Mouse (Mus musculus) CH12F3 (cell line): ENCODE results near the gene Taldo1.

Source experiments
- in situ Hi-C: fragments of 300-500 bp; cut with MboI; formaldehyde crosslinking; loops from 2 replicates; pipeline ENCODE4 v1.14.3; 2020; ENCODE audit warnings: low sequenced_read_pairs

The Taldo1 gene

DNA sequence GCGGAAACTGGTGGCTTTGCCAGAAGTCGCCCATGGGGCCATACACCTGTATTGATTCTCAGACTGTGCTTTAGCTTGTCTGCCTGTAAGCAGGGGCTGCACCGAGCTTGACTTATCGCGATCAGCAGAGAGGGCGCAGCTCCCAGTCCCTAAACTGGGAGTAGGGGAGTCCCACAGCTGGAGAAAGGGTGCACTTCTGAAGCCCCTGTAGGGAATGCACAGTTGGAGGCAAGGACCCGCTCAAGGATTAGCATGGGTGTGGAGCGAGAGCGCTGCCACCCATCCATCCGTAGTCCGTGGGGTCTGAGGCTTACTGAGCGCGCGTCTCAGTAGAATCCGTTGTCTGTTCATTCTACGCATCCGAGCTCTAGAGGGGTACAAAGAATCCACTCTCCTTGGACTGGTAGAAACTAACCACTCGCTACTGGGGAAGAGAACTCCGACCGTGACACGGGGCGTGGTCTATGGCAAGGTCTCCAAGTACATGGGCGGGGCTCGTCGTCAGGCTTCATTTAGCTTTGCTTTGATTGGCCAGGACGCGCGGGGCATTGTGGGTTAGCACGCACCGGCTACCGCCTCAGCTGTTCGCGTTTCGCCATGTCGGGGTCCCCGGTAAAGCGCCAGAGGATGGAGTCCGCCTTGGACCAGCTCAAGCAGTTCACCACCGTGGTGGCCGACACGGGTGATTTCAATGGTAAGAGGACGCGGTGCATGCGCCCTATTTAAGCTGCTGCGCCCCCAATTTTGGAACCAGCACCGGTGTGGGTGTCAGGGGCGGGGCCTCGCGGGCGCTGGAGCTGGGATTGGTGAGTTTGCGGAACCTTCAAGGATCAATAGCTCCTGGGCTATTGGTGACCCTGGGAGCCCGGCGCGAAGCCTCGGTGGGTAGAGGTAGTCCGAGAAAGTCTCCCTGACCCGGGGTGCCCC lies at the start of gene Taldo1:
Gene Taldo1, plus strand, starts transcription at position 575 of the 927 bp plus-strand sequence.
- in situ Hi-C loops: no loop called here

DNA sequence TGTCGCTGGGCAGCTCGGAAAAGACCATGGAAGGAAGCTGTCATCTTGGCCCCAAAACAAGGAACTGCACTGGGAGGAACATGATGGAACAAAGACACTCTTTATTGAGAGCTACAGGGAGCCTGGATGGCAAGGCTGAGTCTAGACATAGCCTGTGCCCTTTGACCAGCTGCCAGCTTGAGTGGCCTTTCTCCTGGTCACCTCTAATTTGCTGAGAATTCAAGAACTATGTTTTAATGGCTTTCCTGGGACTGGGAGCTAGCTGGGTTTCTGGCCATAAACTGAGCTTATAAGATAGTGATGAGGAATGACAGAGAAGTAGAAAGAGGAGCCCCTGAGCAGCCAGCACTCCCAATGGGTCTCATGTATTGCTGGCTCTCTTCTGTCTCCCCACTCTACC lies 48.8 kb upstream of the Taldo1 start:
- in situ Hi-C loops: no loop called here

DNA sequence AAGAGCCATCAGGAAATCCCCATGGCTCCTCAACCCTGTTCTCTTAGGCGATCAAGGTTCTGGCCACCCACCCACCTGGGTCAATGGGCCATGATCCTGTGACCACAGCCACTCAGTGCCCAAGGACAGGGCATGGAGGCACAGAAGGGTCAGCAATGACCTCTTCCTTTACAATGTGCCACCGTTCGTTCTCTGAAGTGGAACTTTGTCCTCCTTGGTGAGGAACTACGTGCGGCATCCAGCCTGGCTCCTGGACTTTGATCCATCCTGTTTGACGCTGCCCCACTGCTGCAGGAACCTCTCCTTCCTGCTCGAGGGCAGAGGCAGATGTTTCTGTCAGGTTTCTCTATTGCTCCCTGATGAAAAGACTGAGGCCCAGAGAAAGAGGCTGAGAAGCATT lies 48.3 kb upstream of the Taldo1 start:
- in situ Hi-C loops: no loop called here

DNA sequence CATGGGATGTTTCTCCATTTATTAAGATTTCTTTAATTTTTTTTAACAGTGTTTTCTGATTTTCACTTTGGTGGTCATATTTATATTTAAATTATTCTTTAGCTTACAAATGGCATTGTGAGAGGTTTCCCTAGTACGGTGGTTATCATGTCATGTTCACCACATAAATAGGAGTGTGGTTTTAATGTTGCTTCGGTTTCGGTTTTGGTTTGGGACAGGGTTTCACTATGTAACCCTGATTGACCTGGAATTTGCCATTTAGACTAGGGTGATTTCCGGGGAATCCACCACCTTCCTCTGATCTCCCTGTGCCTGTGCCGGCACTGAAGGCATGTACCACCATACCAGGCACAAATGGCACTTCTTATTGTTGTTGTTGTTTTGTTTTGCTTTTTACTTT lies 47.2 kb upstream of the Taldo1 start:
- in situ Hi-C loops: no loop called here

DNA sequence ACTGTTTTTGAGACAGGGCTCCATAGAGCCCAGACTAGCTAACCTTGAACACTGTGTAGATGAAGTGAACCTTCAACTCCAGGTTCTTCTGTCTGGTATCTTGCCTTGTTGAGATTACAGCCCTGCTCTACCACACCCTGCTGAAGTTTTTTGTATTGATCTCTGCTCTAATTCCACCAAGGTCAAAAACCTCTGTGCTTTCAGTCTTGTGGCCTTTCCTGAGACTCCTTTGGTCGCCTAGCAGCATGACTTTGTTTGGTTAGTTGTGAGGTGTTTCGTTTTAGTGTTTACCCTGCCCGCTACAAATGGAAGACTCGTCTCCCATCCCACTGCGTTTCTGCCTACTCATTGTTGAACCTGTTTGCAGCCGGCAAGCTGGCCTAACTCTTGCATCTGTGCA lies 40.9 kb upstream of the Taldo1 start:
- in situ Hi-C loops: loop anchor here (25.0 kb wide), 1 partner anchor 264 kb away; the partner anchor contains the start of gene Pkp3

DNA sequence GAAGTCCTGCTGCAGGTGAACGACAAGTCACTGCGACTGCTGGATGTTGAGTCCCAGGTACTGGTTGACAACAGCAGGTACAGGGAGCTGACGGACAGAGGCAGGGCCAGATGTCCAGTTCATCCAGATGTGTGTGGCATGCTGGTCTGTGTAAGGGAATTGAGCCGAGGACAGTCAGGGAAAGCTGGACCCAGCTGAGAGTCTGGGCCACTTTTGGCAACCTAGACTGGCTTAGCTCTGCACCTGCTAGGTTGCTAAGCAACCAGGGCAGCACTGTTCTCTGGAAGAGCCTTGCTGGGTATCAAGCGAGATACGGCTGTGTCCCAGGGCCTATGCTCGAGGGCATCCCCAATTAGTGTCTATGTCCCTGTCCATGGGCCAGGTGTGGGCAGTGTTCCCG lies 36.9 kb upstream of the Taldo1 start:
- in situ Hi-C loops: loop anchor here (25.0 kb wide), 1 partner anchor 268 kb away; the partner anchor contains the start of gene Pkp3

DNA sequence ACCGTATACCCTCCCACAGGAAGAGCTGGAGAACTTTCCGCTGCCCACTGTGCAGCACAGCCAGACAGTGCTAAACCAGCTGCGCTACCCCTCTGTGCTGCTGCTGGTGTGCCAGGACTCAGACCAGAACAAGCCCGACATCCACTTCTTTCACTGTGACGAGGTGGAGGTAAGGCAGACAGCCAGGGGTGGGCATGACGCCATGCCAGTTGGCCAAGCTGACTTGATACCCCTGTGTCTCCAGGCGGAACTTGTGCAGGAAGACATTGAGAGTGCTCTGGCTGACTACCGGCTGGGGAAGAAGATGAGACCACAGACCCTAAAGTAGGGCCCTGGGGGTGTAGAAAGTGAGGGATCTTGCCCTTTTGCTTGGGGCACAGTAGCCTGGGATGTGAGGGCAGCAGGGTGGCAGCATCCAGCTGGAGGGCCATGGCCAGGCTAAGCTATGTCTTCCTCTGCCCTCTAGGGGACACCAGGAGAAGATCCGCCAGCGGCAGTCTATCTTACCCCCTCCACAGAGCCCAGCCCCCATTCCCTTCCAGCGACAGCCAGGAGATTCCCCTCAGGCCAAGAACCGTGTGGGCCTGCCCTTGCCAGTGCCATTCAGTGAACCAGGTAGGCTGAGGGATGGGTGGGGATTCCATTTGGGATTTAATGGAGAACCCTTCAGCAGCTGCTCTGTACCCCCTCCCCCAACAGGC lies 36.2 kb upstream of the Taldo1 start:
- in situ Hi-C loops: loop anchor here (25.0 kb wide), 1 partner anchor 268 kb away; the partner anchor contains the start of gene Pkp3

DNA sequence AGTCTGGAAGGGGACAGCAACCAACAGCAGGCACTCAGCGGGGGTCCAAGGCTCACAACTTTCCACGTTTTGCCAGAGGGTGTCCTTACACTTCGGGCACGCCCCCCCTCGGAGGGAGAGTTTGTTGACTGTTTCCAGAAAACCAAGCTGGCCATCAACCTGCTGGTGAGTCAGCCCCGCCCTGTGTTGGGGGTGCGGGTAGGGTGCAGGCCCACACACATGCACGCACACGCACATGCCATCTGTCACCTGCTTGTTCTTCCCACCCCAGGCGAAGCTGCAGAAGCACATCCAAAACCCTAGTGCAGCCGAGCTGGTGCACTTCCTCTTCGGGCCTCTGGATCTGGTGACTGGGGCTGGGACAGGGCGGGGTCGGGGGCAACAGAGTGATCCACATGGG lies 35.0 kb upstream of the Taldo1 start:
- in situ Hi-C loops: loop anchor here (25.0 kb wide), 1 partner anchor 270 kb away; the partner anchor contains the start of gene Pkp3

DNA sequence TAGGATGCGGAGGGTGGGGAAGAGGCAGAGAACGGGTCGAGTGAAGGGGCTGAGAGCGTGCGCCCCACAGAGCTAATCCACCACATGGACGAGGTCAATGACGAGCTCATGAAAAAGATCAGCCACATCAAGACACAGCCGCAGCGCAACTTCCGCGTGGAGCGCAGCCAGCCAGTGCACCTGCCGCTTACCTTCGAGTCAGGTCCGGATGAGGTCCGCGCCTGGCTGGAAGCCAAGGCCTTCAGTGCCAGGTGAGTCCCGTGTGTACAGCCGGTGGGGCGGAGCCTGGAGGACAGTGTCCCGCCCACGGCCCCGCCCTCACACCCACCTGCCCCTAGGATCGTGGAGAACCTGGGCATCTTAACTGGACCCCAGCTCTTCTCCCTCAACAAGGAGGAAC lies 30.5 kb upstream of the Taldo1 start:
- in situ Hi-C loops: loop anchor here (25.0 kb wide), 1 partner anchor 274 kb away; the partner anchor contains the start of gene Pkp3

DNA sequence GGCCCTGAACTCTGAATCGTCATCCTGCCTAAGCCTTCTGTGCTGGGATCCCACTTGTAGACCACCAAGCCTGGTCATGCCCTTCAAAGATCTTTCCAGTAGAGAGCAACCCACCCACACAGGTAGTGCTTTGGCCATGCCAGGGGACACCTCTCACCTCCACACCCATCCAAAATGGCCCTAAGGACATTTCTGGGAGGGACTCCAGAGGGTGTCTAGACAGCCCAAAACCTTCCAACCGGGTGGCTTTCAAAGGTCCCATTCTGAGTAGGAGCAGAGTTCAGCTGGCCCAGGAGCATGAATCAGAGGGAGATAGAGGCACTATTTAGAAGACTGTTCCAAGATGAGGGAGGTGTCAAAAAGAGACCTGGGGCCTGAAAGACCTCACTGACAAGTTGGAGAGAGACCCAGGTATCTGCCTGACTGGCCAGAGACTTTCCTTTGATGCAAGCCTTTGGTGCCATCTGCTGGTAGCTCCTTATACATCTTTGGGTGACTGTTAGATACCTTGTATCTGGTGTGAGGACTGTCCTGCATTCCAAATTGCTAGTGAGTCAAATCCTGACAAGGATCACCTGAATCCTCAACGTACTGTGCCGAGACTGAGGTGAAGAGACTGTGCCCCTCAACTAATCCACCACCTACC lies 28.8 kb upstream of the Taldo1 start:
- in situ Hi-C loops: loop anchor here (25.0 kb wide), 1 partner anchor 276 kb away; the partner anchor contains the start of gene Pkp3

DNA sequence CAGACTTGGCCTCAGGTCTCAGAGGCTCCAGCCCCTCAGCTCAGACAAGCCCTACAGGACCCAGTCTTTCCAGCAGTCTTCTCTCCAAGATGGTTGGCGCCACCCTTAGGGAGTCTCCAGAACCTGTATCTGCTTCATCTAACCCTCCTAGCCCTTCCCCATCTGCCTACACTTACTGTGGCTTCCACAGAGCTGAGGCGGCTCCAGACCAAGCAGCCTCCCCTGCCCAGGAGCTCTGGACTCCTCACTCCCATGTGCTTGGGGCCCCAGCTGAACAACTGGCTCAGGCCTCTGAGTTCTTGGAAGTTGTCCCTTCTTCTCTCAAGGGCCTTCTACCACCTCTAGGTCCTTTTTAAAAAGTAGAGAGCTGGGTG lies 28.3 kb upstream of the Taldo1 start:
- in situ Hi-C loops: loop anchor here (25.0 kb wide), 1 partner anchor 276 kb away; the partner anchor contains the start of gene Pkp3

DNA sequence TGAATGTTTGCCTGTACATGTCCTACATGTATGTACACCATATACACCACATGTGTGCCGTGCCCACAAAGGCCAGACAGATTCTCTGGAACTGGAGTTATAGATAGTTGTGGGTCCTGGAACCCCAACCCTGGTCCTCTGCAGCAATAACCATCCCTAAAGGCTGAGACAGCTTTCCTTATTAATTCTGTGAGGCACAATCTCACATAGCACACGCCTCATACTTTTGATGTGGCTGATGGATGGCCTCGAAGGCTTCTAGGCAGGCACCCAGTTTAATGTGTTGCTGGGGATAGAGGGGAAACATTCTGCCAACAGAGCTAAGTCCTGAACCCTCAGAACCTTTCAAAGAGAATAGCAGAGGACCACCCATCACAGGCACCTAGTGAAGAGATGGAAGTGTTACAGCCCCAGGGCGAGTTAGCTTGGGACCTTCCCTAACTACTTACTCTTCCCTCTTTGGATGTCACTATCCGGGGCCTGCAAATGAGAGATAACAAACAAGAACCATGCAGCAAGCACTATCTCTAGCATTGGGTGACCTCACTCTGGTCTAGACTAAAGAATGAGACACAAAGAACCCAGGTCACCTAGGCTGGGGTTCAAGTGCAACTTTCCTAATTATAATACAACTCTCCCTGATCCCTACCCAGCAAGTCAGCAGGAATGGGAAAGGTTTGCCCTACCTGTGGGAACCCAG lies 27.5 kb upstream of the Taldo1 start:
- in situ Hi-C loops: loop anchor here (25.0 kb wide), 1 partner anchor 277 kb away; the partner anchor contains the start of gene Pkp3

DNA sequence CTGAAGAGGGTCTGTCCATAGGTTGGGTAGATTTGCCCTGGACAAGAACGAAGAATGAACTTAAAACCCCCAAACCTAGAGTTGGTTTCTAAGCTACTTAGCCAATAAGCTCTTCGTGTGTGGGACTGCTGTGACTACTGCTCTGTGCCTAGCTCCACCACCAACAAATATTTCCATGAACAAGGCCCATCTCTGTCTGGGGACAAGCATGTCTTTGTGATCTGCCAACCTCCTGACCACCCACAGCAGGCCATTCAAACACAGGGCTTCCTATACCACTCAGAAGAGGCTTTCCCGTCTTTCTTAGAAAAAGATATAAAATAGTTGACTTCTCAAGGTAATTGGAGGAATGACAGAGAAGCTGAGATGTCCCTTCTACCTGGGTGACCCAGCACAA lies 27.0 kb upstream of the Taldo1 start:
- in situ Hi-C loops: loop anchor here (25.0 kb wide), 1 partner anchor 278 kb away; the partner anchor contains the start of gene Pkp3

DNA sequence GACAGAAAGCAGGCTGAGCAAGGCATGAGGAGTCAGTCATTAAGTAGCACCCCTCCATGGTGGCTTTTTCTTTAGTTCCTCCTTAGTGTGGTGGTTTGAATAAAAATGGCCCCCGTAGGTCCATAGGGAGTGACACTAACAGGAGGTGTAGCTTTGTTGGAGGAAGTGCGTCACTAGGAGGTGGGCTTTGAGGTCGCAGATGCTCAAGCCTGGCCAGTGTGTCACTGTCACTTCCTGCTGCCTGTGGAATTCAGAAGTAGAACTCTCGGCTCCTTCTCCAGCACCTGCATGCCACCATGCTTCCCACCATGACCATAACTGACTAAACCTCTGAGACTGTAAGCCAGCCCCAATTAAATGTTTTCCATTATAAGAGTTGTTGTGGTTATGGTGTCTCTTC lies 24.6 kb upstream of the Taldo1 start:
- in situ Hi-C loops: loop anchor here (25.0 kb wide), 1 partner anchor 280 kb away; the partner anchor contains the start of gene Pkp3

DNA sequence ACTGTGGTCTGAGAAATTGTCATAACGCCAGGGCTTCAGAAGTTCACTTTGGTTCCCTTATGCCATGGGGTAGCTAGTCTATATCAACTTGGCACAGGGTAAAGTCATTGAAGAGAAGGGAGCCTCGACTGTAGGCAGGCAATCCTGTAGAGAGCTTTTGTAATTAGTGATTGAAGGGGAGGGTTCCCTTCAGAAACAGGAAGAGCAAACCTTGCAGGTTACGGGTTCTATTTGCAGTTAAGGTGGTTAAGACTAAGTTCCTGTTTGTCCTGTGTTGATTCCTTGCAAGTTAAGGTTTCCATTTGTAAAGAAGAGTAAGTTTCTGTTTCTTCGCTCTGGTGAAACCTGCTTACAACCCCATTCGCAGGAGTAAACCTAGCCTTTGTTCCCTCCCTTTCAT lies 22.1 kb upstream of the Taldo1 start:
- in situ Hi-C loops: loop anchor here (25.0 kb wide), 1 partner anchor 283 kb away; the partner anchor contains the start of gene Pkp3

DNA sequence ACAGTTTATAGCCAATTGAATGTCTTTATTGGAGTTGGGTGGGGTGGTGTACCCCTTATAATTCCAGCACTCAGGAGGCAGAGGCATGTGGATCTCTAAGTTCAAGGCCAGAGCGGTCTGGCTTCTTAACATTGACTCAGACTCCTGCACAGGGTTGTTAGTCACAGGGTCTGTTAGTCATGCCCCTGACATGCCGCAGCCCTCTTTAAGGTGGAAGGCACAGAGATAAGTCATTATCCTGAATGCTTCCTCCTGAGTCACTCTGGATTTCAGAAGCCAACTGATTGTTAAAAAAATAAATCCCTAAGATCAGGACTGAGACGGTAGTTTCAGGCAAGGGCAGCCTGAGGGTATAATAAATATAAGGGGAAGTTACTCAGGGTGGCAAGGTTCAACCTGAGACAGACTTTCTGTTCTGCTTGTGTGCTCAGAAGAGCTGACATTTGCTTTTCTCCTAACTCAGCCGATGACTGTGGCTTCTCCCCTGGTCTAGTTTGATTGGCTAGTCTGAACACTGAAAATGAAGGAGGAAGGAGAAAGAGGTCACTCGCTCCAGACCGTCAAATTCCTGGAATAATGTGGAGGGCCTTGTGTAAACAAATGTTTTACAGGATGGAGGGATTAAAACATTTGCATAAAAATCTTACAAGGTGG lies 19.9 kb upstream of the Taldo1 start:
- in situ Hi-C loops: loop anchor here (25.0 kb wide), 1 partner anchor 285 kb away; the partner anchor contains the start of gene Pkp3

DNA sequence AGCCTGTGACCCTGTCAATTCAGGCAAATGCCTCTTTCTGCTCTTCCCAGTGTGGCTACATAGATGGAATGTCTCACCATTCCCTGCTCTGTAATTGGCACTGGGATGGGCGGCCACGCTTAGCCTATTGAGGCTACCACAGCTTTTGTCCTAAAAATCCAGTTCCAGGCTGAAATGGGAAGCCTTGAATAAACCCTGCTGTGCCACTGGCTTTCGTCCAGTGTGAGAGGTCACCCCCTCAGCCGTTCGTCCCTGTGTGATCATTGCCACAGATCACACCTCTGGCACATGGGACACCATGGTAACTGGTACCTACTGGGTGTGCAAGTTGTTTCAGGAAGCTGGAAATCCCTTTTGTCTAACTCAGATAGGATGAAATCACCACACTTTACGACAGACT lies 18.4 kb upstream of the Taldo1 start:
- in situ Hi-C loops: loop anchor here (25.0 kb wide), 1 partner anchor 286 kb away; the partner anchor contains the start of gene Pkp3

DNA sequence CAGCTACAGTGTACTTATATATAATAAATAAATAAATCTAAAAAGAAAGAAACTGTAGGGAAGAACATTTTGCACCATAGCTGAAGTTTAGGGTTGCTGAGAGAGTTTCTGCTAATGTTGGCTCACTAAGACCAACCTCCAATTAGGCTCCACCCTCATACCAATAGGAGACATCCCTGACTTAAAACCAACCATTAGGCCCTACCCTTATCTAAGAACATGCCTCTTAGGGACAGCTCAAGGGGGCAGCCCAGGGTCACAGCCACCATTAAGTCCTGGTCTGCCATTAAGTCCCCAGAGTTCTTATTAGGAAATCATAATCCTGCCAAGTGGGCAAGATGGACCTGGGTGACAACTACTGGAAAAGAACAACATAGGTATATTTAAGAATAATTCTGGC lies 17.6 kb upstream of the Taldo1 start:
- in situ Hi-C loops: loop anchor here (25.0 kb wide), 1 partner anchor 287 kb away; the partner anchor contains the start of gene Pkp3

DNA sequence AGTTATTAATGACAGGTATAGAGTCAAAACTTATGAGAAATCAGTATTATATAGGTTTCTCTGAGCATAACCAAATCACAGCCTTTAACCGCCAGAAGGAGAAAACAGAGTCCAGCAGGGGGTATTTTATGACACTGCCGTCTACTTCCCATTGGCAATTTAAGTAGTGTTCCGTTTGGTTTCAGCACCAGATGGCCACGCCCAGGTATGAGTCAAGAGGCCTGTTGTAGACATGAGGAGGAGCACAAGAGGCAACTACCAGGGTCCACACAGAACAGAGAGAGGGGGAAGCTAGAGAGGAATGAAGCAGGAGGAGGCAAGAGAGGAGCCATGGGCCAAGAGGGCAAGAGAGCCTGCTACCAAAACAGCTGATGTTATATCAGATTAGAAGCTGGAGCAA lies 12.4 kb upstream of the Taldo1 start:
- in situ Hi-C loops: no loop called here
